Mouse (Mus musculus): ENCODE measurements at regions not wholly inside any gene's neighbourhood (a gene's known extent, or its start where the extent isn't known, plus 50 kb on each side); places are given as distances from the start of the nearest gene placed in this dataset.

- no peak overlapping the region for H3K4me3 ChIP-seq
- DNase-seq (ENCODE audit: extremely low spot score in 1 of 2, low spot score in 2 of 2) = peak in 1 of 2 experiments; percentile 16
- intact Hi-C loops (cut with DNase I) = no loop called here
- TF ChIP-seq CTCF (IDR thresholded peaks at IDR 0.05) = no peak
- H3K27ac ChIP-seq = no peak overlapping the region
Measured at GRCm38 (mm10) chr2:173426191-173427065, 96.0 kb upstream of the 1700021F07Rik start.

DNA sequence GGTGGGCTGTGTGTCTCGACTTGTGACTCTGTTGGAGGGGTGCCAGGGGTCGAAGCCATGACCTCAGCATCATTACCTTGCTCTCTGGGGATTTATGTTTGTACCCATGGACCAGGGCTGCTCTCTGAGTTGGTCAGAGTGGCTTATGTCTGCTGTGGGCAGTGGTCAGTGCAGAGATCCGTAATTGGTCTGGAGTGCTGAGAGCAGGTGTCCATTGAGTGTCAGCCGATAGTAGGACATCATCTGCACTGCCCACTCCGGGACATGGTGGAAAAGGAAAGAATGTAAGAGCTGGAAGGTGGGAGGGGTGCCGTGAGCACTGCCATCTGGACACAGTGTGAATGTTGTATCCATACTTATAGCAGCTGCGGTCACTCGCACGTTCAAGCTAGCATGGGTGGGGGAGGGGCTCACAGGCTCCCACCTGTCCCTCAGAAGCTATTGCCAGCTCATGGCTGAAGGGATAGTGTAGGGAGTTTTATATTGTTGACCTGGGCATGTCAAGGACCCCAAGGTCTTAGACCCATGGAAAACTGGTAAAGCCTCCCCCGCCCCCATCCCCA is 94.4 kb upstream of the 1700021F07Rik start:
- H3K4me3 ChIP-seq = no peak overlapping the region
- no peak for DNase-seq (ENCODE audit: extremely low spot score in 1 of 2, low spot score in 2 of 2)
- intact Hi-C loops (cut with DNase I) = no loop called here
- H3K27ac ChIP-seq = no peak overlapping the region
- no peak for TF ChIP-seq CTCF (IDR thresholded peaks at IDR 0.05)

DNA sequence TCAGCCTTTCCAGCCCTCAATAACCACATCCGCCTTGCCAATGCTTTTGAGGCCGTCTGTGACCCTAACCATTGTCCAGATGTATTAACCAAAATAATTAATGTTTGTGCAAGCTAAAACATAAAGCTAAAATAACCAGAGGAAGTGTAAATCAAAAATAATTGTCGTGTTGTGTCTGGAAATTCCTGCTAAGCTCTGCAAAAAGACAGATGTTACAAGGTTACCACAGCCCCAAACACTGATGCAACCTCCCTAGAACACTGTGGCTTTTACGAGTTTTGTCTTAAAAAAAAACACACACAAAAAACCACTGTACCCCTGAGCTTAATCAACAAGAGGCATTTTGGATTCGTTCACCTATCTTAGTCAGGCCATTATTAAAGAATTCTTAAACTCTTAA is 90.5 kb upstream of the 1700021F07Rik start:
- Histone ChIP-seq H3K27ac (no peak overlapping the region), H3K4me3 (no peak overlapping the region)
- intact Hi-C loops (cut with DNase I) = no loop called here
- DNase-seq (ENCODE audit: extremely low spot score in 1 of 2, low spot score in 2 of 2) = no peak
- no peak for TF ChIP-seq CTCF (IDR thresholded peaks at IDR 0.05)

- no peak for DNase-seq (ENCODE audit: extremely low spot score in 1 of 2, low spot score in 2 of 2)
- intact Hi-C loops (cut with DNase I) = no loop called here
- no peak for TF ChIP-seq CTCF (IDR thresholded peaks at IDR 0.05)
Measured at GRCm38 (mm10) chr2:173432258-173432657, 90.1 kb upstream of the 1700021F07Rik start.

DNA sequence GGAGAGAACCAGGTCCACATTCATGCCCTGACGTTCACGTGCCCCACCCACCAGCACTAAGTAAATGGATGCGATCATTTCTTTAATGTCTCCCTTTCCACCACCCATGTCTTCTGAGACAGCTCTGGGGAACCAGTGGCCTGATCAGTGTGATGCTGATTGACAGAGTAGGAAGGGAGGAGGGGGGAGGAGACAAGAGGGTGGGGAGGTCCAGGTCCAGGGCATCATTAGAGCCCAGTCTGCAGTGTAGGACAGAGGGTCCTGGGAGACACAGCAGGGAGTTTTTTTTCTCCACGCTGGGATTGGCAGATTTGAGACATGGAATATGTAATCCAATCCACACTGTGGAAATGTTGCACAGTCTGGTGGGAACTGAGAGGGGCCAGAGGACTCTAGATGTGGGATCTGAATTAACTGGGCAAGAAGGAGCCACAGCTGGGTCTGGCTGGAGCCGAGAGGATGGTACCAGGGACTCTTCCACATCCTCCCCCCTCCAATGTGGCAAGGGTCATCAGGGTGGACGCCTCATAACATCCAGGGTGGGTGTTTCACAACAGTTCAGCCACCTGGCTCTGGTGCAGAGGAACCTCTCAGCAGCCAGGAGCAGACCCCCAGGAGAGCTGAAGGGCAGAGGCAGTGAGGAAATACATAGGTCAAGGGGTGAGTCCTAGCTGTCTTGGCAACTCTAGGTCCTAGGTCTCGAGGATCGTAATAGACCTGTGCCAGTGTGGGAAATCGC is 89.3 kb upstream of the 1700021F07Rik start:
- no peak for DNase-seq (ENCODE audit: extremely low spot score in 1 of 2, low spot score in 2 of 2)
- intact Hi-C loops (cut with DNase I) = no loop called here
- TF ChIP-seq CTCF (IDR thresholded peaks at IDR 0.05) = no peak
- Histone ChIP-seq H3K4me3 (no peak overlapping the region), H3K27ac (no peak overlapping the region)

More at GRCm38 (mm10) chr2:173432258-173432657, 90.1 kb upstream of the 1700021F07Rik start:
- Histone ChIP-seq H3K27ac (no peak overlapping the region), H3K4me3 (no peak overlapping the region)

DNA sequence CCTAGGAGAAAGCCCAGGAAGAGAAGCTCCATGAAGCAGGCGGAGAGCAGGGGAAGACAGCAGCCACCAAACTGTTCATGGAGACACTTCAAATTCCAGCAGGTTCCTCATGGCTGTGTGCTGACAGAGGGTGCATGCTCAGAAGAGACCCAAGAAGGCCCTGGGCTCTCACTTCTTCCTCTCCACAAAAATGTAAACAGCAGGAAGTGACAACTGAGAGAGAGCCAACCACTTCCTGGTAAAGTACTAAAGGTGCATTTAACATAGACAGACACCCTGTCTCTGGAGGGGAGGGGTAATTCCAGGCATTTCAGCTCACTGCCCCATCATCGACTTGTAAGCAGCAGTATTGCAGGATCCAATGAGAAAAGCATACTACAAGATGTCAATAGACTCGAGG is 85.8 kb upstream of the 1700021F07Rik start:
- TF ChIP-seq CTCF (IDR thresholded peaks at IDR 0.05) = no peak
- DNase-seq (ENCODE audit: extremely low spot score in 1 of 2, low spot score in 2 of 2) = no peak
- intact Hi-C loops (cut with DNase I) = no loop called here
- H3K27ac ChIP-seq = no peak overlapping the region
- H3K4me3 ChIP-seq = no peak overlapping the region

DNA sequence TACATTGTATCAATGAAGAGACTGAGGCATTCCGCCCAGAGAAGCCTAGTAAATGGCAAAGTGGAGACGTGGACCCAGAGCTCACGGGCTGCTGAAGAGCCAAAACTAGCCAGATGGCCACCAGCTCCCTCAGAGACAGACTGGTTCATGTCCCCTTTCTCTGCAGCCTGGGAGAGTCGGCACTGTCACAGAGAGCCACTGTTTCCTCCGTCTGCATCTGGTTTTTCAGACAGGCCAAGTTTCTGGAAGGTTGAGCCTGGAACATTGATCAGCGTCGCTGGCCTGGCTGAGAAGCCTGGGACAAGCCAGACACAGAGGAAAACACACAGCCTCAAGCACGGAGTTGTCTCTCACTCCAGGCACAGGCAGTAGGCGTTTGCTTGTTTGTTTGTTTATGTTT is 83.4 kb upstream of the 1700021F07Rik start:
- H3K4me3 ChIP-seq = no peak overlapping the region
- intact Hi-C loops (cut with DNase I) = no loop called here
- H3K27ac ChIP-seq = no peak overlapping the region
- DNase-seq (ENCODE audit: extremely low spot score in 1 of 2, low spot score in 2 of 2) = no peak
- no peak for TF ChIP-seq CTCF (IDR thresholded peaks at IDR 0.05)

DNA sequence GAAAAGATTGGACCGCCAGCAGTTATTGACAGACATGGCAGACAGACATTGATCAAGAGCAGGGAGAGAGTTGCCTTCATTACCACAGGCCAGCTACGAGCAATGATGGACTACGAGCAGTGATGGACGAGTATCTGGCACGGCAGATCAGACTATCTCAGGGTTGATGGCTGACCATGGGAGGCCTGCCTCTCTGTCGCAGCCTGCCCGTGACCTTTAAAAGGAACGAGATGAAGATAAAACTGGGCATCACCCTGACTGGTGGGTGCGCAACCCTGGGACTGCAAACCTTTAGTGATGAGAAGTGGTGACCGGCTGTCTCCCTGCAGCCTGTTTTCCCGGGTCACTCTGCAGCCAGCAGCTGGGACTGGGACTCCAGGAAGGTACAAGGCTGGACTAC is 80.3 kb upstream of the 1700021F07Rik start:
- DNase-seq (ENCODE audit: extremely low spot score in 1 of 2, low spot score in 2 of 2) = no peak
- Histone ChIP-seq H3K4me3 (no peak overlapping the region), H3K27ac (no peak overlapping the region)
- intact Hi-C loops (cut with DNase I) = no loop called here
- TF ChIP-seq CTCF (IDR thresholded peaks at IDR 0.05) = no peak

GRCm38 (mm10) chr2:173443262-173443661 is 79.1 kb upstream of the 1700021F07Rik start:
- no peak for TF ChIP-seq CTCF (IDR thresholded peaks at IDR 0.05)
- intact Hi-C loops (cut with DNase I) = no loop called here
- H3K27ac ChIP-seq = no peak overlapping the region
- H3K4me3 ChIP-seq = no peak overlapping the region
- no peak for DNase-seq (ENCODE audit: extremely low spot score in 1 of 2, low spot score in 2 of 2)

DNA sequence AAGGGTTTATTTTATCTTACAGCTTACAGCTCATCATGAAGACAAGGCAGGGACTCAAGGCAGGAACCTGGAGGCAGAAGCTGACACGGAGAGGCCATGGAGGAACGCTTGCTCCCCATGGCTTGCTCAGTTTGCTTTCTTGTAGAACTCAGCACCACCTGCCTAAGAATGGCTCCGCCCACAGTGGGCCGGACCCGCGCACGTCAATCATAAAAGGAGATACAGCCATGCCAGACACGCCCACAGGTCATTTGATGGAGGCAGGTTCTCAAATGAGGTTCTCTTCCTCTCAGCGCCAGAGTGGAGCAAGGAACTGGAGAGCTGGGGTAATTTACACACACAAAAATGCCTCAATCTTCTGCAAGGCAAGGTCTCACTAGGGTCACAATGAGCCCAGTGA is 78.0 kb upstream of the 1700021F07Rik start:
- no peak for TF ChIP-seq CTCF (IDR thresholded peaks at IDR 0.05)
- Histone ChIP-seq H3K27ac (no peak overlapping the region), H3K4me3 (no peak overlapping the region)
- no peak for DNase-seq (ENCODE audit: extremely low spot score in 1 of 2, low spot score in 2 of 2)
- intact Hi-C loops (cut with DNase I) = no loop called here

DNA sequence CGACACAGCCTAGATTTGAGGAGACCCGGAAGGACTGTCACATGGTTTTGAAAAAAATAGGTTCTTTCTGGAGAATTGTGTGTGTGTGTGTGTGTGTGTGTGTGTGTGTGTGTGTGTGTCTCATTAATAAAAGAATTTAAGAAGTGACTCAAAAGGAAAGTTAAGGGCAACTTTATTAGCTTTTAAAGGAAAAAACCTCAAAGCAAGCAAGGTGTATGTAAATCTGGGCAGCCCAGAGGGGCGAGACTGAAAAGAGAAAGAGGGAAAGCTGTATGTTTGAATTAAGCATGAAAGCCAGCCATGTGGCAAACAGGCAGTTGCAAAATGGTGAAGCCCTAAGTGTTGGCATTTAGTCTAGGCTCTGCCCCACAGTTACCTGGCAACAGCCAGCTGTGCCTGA is 77.3 kb upstream of the 1700021F07Rik start:
- Histone ChIP-seq H3K27ac (no peak overlapping the region), H3K4me3 (no peak overlapping the region)
- intact Hi-C loops (cut with DNase I) = no loop called here
- DNase-seq (ENCODE audit: extremely low spot score in 1 of 2, low spot score in 2 of 2) = no peak
- TF ChIP-seq CTCF (IDR thresholded peaks at IDR 0.05) = no peak

DNA sequence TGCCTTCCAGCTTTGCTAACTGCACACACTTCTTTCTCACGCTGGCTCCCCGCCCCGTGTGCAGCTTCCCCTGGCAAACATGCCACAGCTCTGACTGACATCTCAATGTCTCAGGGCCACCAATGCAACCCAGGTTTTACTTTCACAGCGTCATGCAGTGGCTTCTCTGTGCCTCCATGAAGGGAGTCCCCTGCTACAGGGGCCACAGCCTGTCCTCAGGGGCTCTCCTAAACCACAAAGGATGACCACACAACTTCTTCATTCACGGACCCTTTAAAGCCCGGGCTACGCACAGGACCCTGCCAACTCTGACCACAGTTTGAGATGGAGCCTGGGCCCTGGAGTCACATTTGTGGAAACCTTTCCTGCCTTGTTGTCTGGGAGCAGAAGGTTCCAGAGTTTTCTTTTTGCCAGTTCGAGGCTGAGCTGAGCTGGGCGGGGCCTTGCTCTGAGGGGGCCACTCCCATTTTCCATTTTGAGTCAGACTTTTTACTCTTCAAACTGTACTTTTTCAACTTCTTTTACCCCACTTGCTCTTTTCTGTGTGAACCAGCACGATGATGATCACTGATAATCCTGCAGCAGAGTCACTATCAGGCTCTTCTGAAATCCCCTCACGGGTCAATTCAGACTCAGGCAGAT is 73.7 kb upstream of the 1700021F07Rik start:
- Histone ChIP-seq H3K27ac (no peak overlapping the region), H3K4me3 (no peak overlapping the region)
- DNase-seq (ENCODE audit: extremely low spot score in 1 of 2, low spot score in 2 of 2) = no peak
- intact Hi-C loops (cut with DNase I) = no loop called here
- no peak for TF ChIP-seq CTCF (IDR thresholded peaks at IDR 0.05)

All from left cerebral cortex, adult 2 months (tissue).